Mouse (Mus musculus): ENCODE data around the gene Rpl31. TPM values are rescaled to one million over a fixed set of nuclear protein-coding genes. Genes with fewer than 3 reads are reported as not detected.

Gene Rpl31
- total RNA-seq, 2 experiments from 2014 or later = 538 to 549 TPM

- H3K27ac ChIP-seq = no peak overlapping the region
- TF ChIP-seq CTCF (conservative IDR thresholded peaks at IDR 0.05) = no peak
- no peak overlapping the region for H3K4me3 ChIP-seq
- DNase-seq (ENCODE audit: low spot score in 2 of 2) = no peak
Measured at GRCm38 (mm10) chr1:39420987-39421386, 53.3 kb downstream of the Rpl31 start.

Other genes starting within 250 kb of the Rpl31 start
- 10 to 100 TPM; 35.7 to 36.3 TPM for gene Npas2, start 174.1 kb upstream of the Rpl31 start, total RNA-seq (2021)
- gene Tbc1d8, start 110.9 kb downstream of the Rpl31 start, total RNA-seq (2021) = 10 to 100 TPM; 10.6 to 14.3 TPM
- 10 to 100 TPM; 23.3 to 24.2 TPM for gene Cnot11, start 167.2 kb downstream of the Rpl31 start, total RNA-seq (2021)
- gene Rnf149, start 209.6 kb downstream of the Rpl31 start, total RNA-seq (2021) = 10 to 100 TPM; 35.4 to 36.3 TPM